Mouse (Mus musculus) MEL (cell line): ENCODE measurements around the gene Ifna15. TPM values are rescaled to one million over a fixed set of nuclear protein-coding genes. Genes with fewer than 3 reads are reported as not detected.

ENCODE experiments used
- DNase-seq: peaks from one replicate; pipeline ENCODE4 v3.0.0; 2011; ENCODE audit warnings: low read depth, low spot score
- H3K27ac ChIP-seq: 2 replicates; pipeline ENCODE4 v1.5.1; 2012; ENCODE audit warnings: low read depth, mild to moderate bottlenecking, control low read depth, low read length, moderate library complexity; ENCODE audit not compliant: control insufficient read depth
- H3K27me3 ChIP-seq, 2 experiments: fragments of 150-350 bp in 1 of 2; sonication (generic) in 1 of 2; 2 replicates each; pipeline ENCODE4 v1.6.1; 2012; ENCODE audit warnings: low read length in 2 of 2, mild to moderate bottlenecking in 2 of 2, improper control_type of control experiment in 1 of 2, moderate library complexity in 1 of 2; ENCODE audit not compliant: insufficient read depth in 2 of 2, control insufficient read depth in 1 of 2
- H3K36me3 ChIP-seq, 2 experiments: 2 replicates each; pipeline ENCODE4 v1.6.1; 2012 to 2014; ENCODE audit warnings: low read length in 2 of 2, improper control_type of control experiment in 1 of 2, inconsistent platforms in 1 of 2, mild to moderate bottlenecking in 1 of 2; ENCODE audit not compliant: insufficient read depth in 2 of 2, control insufficient read depth in 1 of 2
- H3K4me1 ChIP-seq, 2 experiments: fragments of 150-350 bp in 1 of 2; sonication (generic) in 1 of 2; 2 replicates each; pipeline ENCODE4 v1.6.1; 2012; ENCODE audit warnings: low read length in 2 of 2, improper control_type of control experiment in 1 of 2, mild to moderate bottlenecking in 1 of 2; ENCODE audit not compliant: insufficient read depth in 2 of 2, control insufficient read depth in 1 of 2
- H3K4me3 ChIP-seq, 2 experiments: fragments of 150-350 bp in 1 of 2; sonication (generic) in 1 of 2; 2 replicates each; pipeline ENCODE4 v1.5.1; 2012; ENCODE audit warnings: low read depth in 2 of 2, low read length in 2 of 2, mild to moderate bottlenecking in 2 of 2, moderate library complexity in 2 of 2, control low read depth in 1 of 2, improper control_type of control experiment in 1 of 2; ENCODE audit not compliant: control insufficient read depth in 1 of 2, insufficient read depth in 1 of 2
- H3K79me2 ChIP-seq: 2 replicates; pipeline ENCODE4 v1.6.1; 2012; ENCODE audit warnings: mild to moderate bottlenecking, low read length, moderate library complexity; ENCODE audit not compliant: control insufficient read depth, poor library complexity, insufficient read depth
- H3K9ac ChIP-seq: 2 replicates; pipeline ENCODE4 v1.6.1; 2012; ENCODE audit warnings: low read depth, mild to moderate bottlenecking, control low read depth, low read length, moderate library complexity; ENCODE audit not compliant: control insufficient read depth, poor library complexity, severe bottlenecking
- H3K9me3 ChIP-seq: fragments of 150-350 bp; sonication (generic); replicated peaks from 2 replicates; pipeline ENCODE4 v1.6.1; 2012; ENCODE audit warnings: mild to moderate bottlenecking, low read length, improper control_type of control experiment, moderate library complexity; ENCODE audit not compliant: insufficient read depth
- BHLHE40 ChIP-seq: IDR thresholded peaks from 2 replicates; pipeline ENCODE4 v1.6.1; 2012; ENCODE audit warnings: low read depth, mild to moderate bottlenecking, inconsistent platforms, low read length, improper control_type of control experiment, borderline replicate concordance
- CHD1 ChIP-seq: IDR thresholded peaks from 2 replicates; pipeline ENCODE4 v1.6.1; 2012; ENCODE audit warnings: low read depth, mild to moderate bottlenecking, inconsistent platforms, low read length, improper control_type of control experiment
- CTCF ChIP-seq, 3 experiments: IDR thresholded peaks in 2 of 3; conservative IDR thresholded peaks in 1 of 3; 2 replicates each; pipeline ENCODE4 v1.5.1; 2011 to 2012; ENCODE audit warnings: low read length in 3 of 3, low read depth in 2 of 3, mild to moderate bottlenecking in 2 of 3, improper control_type of control experiment in 1 of 3, inconsistent platforms in 1 of 3, mixed read lengths in 1 of 3, moderate library complexity in 1 of 3; ENCODE audit not compliant: control insufficient read depth in 1 of 3, insufficient read depth in 1 of 3, poor library complexity in 1 of 3, severe bottlenecking in 1 of 3
- GABPA ChIP-seq: IDR thresholded peaks from 2 replicates; pipeline ENCODE4 v1.6.1; 2012; ENCODE audit warnings: low read depth, mild to moderate bottlenecking, inconsistent platforms, low read length, improper control_type of control experiment, moderate library complexity
- GATA1 ChIP-seq: IDR thresholded peaks from 2 replicates; pipeline ENCODE4 v1.6.1; 2011; ENCODE audit warnings: low read depth, low read length, improper control_type of control experiment
- HCFC1 ChIP-seq: IDR thresholded peaks from 2 replicates; pipeline ENCODE4 v1.6.1; 2012; ENCODE audit warnings: low read depth, mild to moderate bottlenecking, inconsistent platforms, low read length, improper control_type of control experiment, moderate library complexity
- JUND ChIP-seq: IDR thresholded peaks from 2 replicates; pipeline ENCODE4 v1.6.1; 2011; ENCODE audit warnings: low read depth, mild to moderate bottlenecking, improper control_type of control experiment, low read length
- MAFK ChIP-seq: IDR thresholded peaks from 2 replicates; pipeline ENCODE4 v1.6.1; 2011; ENCODE audit warnings: low read depth, mild to moderate bottlenecking, low read length, improper control_type of control experiment, borderline replicate concordance
- MAX ChIP-seq: IDR thresholded peaks from 2 replicates; pipeline ENCODE4 v1.6.1; 2011; ENCODE audit warnings: low read length, improper control_type of control experiment
- MEF2A ChIP-seq: IDR thresholded peaks from 2 replicates; pipeline ENCODE4 v1.6.1; 2014; ENCODE audit warnings: low read depth, mild to moderate bottlenecking, inconsistent platforms, low read length, improper control_type of control experiment; ENCODE audit not compliant: poor library complexity, insufficient replicate concordance, severe bottlenecking; ENCODE audit errors: extremely low read depth
- MYB ChIP-seq: IDR thresholded peaks from 2 replicates; pipeline ENCODE4 v1.6.1; 2011; ENCODE audit warnings: mild to moderate bottlenecking, low read depth, low read length, improper control_type of control experiment
- MYC ChIP-seq: IDR thresholded peaks from 2 replicates; pipeline ENCODE4 v1.6.1; 2011; ENCODE audit warnings: low read depth, mild to moderate bottlenecking, low read length, improper control_type of control experiment, moderate library complexity
- NELFE ChIP-seq: IDR thresholded peaks from 2 replicates; pipeline ENCODE4 v1.6.1; 2011; ENCODE audit warnings: low read depth, low read length, improper control_type of control experiment
- NRF1 ChIP-seq: IDR thresholded peaks from 2 replicates; pipeline ENCODE4 v1.6.1; 2014; ENCODE audit warnings: low read depth, mild to moderate bottlenecking, inconsistent platforms, low read length, improper control_type of control experiment, moderate library complexity; ENCODE audit not compliant: poor library complexity, insufficient read depth, severe bottlenecking
- POLR2AphosphoS2 ChIP-seq: IDR thresholded peaks from 2 replicates; pipeline ENCODE4 v1.6.1; 2011; ENCODE audit warnings: low read length, improper control_type of control experiment
- RAD21 ChIP-seq: IDR thresholded peaks from 2 replicates; pipeline ENCODE4 v1.6.1; 2011; ENCODE audit warnings: mild to moderate bottlenecking, low read depth, low read length, improper control_type of control experiment
- SIN3A ChIP-seq: IDR thresholded peaks from 2 replicates; pipeline ENCODE4 v1.6.1; 2012; ENCODE audit warnings: low read length, improper control_type of control experiment, inconsistent platforms
- SMC3 ChIP-seq: IDR thresholded peaks from 2 replicates; pipeline ENCODE4 v1.6.1; 2011; ENCODE audit warnings: low read depth, low read length, improper control_type of control experiment
- TCF12 ChIP-seq: IDR thresholded peaks from 2 replicates; pipeline ENCODE4 v1.6.1; 2014; ENCODE audit warnings: low read depth, mild to moderate bottlenecking, inconsistent platforms, low read length, improper control_type of control experiment, moderate library complexity
- UBTF ChIP-seq: IDR thresholded peaks from 2 replicates; pipeline ENCODE4 v1.6.1; 2012; ENCODE audit warnings: low read depth, mild to moderate bottlenecking, inconsistent platforms, low read length, improper control_type of control experiment, moderate library complexity, borderline replicate concordance; ENCODE audit not compliant: insufficient read depth
- ZC3H11A ChIP-seq: IDR thresholded peaks from 2 replicates; pipeline ENCODE4 v1.6.1; 2012; ENCODE audit warnings: low read depth, mild to moderate bottlenecking, inconsistent platforms, low read length, improper control_type of control experiment
- ZNF384 ChIP-seq: IDR thresholded peaks from 2 replicates; pipeline ENCODE4 v1.6.1; 2012; ENCODE audit warnings: low read depth, mild to moderate bottlenecking, inconsistent platforms, low read length, improper control_type of control experiment
- polyA plus RNA-seq, 2 experiments: library from polyadenylated mRNA; stranded (reverse) in 1 of 2; unstranded in 1 of 2; fragments of >175 nt in 1 of 2; fragments of >200 nt in 1 of 2; gene quantifications; 2 replicates each; pipeline versions ENCODE4 v1.2.1 to v1.2.4; 2012; ENCODE audit warnings: low replicate concordance in 2 of 2, low read depth in 1 of 2; ENCODE audit not compliant: insufficient read length in 2 of 2, insufficient read depth in 1 of 2, missing spikeins in 1 of 2
- total RNA-seq: library from RNA; depleted of rRNA; stranded (reverse); fragments of 300-350 nt; gene quantifications from 2 replicates; pipeline ENCODE4 v1.2.3, GENCODE M21; 2012

The Ifna15 gene
- total and polyA plus RNA-seq, 3 experiments: not detected

- TF ChIP-seq RAD21 (peak; percentile 99), SIN3A (peak; percentile 39; the same call in 1 of the 2 replicates), ZC3H11A (peak; percentile 86), CTCF (IDR thresholded peaks at IDR 0.05 in 2 of 3, conservative IDR thresholded peaks at IDR 0.05 in 1 of 3; ENCODE audit: control insufficient read depth in 1 of 3, insufficient read depth in 1 of 3, low read depth in 2 of 3, low read length in 3 of 3, poor library complexity in 1 of 3, severe bottlenecking in 1 of 3) (peak; percentile 24 to 92 (median 78); a peak in 5 of 6 replicates), SMC3 (peak; percentile 90), GATA1 (no peak), NELFE (no peak)
- peaks cover 0 to 2% of the 10 kb centered on the region in 2 experiments; a peak in 2 of 4 replicates for H3K36me3 ChIP-seq
- DNase-seq: peak; percentile 79
- H3K9me3 ChIP-seq: no peaks in the 10 kb centered on the region
- H3K27ac ChIP-seq: no peak overlapping the region
- H3K79me2 ChIP-seq: no peaks in the 10 kb centered on the region
- H3K4me1 ChIP-seq: no peaks in the 10 kb centered on the region
- H3K27me3 ChIP-seq: no peaks in the 10 kb centered on the region
- no peak overlapping the region for H3K4me3 ChIP-seq
- no peak overlapping the region for H3K9ac ChIP-seq
Observed at GRCm38 (mm10) chr4:88543649-88544234, 14.3 kb downstream of the Ifna15 start.

GRCm38 (mm10) chr4:88537328-88537727 is 20.7 kb downstream of the Ifna15 start:
- Histone ChIP-seq H3K27me3 (no peaks in the 10 kb centered on the region; a peak in 1 of 4 replicates), H3K9ac (no peak overlapping the region), H3K79me2 (no peaks in the 10 kb centered on the region), H3K36me3 (no peaks in the 10 kb centered on the region), H3K9me3 (no peaks in the 10 kb centered on the region), H3K27ac (no peak overlapping the region), H3K4me1 (no peaks in the 10 kb centered on the region), H3K4me3 (no peak overlapping the region)
- no peak for TF ChIP-seq JUND
- no peak for TF ChIP-seq UBTF
- no peak for TF ChIP-seq MAFK
- TF ChIP-seq MEF2A: no peak
- no peak for TF ChIP-seq TCF12
- no peak for TF ChIP-seq CTCF (IDR thresholded peaks at IDR 0.05 in 2 of 3, conservative IDR thresholded peaks at IDR 0.05 in 1 of 3; ENCODE audit: control insufficient read depth in 1 of 3, insufficient read depth in 1 of 3, low read depth in 2 of 3, low read length in 3 of 3, poor library complexity in 1 of 3, severe bottlenecking in 1 of 3)
- TF ChIP-seq MYC: no peak
- TF ChIP-seq HCFC1: no peak
- no peak for TF ChIP-seq NRF1
- no peak for TF ChIP-seq CHD1
- TF ChIP-seq GATA1: no peak
- no peak for TF ChIP-seq MYB
- no peak for TF ChIP-seq MAX
- no peak for TF ChIP-seq POLR2AphosphoS2
- no peak for TF ChIP-seq BHLHE40
- TF ChIP-seq GABPA: no peak
- no peak for TF ChIP-seq ZNF384
- no peak for DNase-seq
